Mouse (Mus musculus) embryonic stem cell, embryonic (primary cell): ENCODE data around the gene Arglu1.

Experiments
- CTCF ChIA-PET, 4 experiments: fragments of 300-600 bp in 2 of 4; fragments of 350-600 bp in 2 of 4; sonication (Branson Sonifier 250); formaldehyde crosslinking; loops; one replicate each; lab custom pipeline; 2022; ENCODE audit warnings: inconsistent platforms in 2 of 4; lab: Charles Lee
- POLR2A ChIA-PET, 4 experiments: fragments of 300-600 bp in 2 of 4; fragments of 350-600 bp in 2 of 4; sonication (Branson Sonifier 250); formaldehyde crosslinking; loops; one replicate each; lab custom pipeline; 2022; ENCODE audit warnings: antibody characterized with exemption in 4 of 4, inconsistent platforms in 1 of 4; lab: Charles Lee

Gene Arglu1

DNA sequence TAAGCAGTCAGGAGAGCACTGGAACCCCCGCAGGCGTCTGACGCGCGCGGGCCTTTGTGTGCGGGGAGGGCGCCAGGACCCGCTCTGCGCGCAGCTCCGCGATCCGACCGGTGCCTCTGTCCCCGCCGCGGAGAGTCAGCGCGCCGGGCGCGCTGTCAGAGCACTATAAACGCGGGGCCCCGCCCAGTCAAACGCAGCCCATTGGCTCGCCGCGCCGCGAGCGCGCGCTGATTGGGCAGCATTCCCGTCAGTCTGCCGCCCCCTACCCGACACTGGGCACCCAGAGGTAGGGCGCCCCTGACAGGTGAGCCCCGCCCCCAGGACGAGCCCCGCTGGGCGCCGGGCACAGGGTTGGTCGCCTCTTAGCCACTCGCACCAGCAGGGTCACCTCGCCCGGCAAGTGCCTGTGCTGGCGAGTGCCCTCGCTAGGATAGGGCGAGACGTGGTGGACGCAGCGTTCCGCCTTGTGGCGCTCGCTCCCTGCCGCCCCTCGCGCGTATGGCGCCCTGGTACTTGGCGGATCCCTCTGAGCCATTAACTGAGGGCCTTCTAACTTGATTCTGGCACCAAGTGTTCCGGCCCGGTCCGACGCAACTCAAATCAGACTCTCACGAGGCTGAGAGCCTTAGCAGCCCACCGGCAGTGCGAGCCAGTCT is 29.1 kb downstream of the Arglu1 start, which contains the start of gene Efnb2:
Gene Efnb2, minus strand, starts transcription at position 140 of the 656 bp plus-strand sequence.
- ChIA-PET POLR2A (interaction anchor here in 3 of 4 experiments (0.6 to 2.5 kb wide), 15 partner anchors 9 to 177 kb away, joined by 3 to 13 read pairs (median 4); partner anchors contain the start of gene Arglu1 (in 2 of the 3)), CTCF (interaction anchor here in 3 of 4 experiments (0.7 to 1.6 kb wide), 5 partner anchors 9 to 323 kb away, joined by 3 to 5 read pairs (median 3); no protein-coding TSS in a partner anchor)

- ChIA-PET POLR2A (interaction anchor here in 3 of 4 experiments (0.6 to 2.5 kb wide), 19 partner anchors 8 to 386 kb away, joined by 3 to 13 read pairs (median 3); partner anchors contain the start of gene Arglu1 (in 2 of the 3)), CTCF (interaction anchor here (0.6 to 1.6 kb wide), 4 partner anchors 9 to 332 kb away, joined by 3 to 5 read pairs (median 4); no protein-coding TSS in a partner anchor)
Measured at GRCm38 (mm10) chr8:8660307-8661098, 29.8 kb downstream of the Arglu1 start.

DNA sequence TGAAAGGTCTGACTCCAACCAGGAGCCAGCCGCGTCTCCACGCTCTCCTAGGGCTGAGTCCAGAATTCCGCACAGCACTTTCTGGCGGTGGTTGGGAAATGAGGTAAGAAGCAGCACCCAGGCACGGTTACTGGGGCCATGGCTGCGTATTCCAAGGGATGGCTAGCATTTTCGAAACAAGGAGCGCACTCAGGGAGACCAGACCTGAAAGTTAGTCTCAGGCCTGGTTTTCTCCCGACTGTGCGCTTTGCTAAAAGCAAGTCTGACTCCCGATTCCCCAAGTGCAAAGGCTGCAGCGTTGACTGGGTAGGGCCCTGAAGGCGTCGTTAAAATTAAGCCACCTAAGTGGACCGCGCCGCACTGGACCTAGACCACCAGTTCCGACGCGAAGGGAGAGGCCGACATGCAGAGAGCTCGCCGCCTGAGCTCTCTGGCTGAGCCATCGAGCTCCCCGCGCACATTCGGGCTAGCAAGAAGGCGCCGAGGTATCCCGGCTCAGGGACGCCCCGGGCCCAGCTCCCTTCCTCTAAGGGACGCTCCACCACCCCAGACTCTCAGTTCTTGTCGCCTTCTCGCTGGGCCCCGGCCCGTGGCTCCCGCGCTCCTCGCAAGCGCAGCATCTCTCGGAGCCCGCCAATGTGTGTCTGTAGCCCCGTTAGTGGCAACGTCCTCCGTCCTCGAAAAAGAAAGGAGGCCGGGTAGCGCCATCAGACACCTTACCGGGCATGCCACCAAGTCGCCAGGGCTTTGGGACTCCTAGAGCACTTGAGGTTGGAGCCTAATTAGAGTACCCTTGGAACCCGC is 30.6 kb downstream of the Arglu1 start:
- POLR2A ChIA-PET, result interaction anchor here in 3 of 4 experiments (0.5 to 2.3 kb wide), 17 partner anchors 10 to 386 kb away, joined by 3 to 11 read pairs (median 3); partner anchors contain the start of gene Arglu1 (in 1 of the 3)

DNA sequence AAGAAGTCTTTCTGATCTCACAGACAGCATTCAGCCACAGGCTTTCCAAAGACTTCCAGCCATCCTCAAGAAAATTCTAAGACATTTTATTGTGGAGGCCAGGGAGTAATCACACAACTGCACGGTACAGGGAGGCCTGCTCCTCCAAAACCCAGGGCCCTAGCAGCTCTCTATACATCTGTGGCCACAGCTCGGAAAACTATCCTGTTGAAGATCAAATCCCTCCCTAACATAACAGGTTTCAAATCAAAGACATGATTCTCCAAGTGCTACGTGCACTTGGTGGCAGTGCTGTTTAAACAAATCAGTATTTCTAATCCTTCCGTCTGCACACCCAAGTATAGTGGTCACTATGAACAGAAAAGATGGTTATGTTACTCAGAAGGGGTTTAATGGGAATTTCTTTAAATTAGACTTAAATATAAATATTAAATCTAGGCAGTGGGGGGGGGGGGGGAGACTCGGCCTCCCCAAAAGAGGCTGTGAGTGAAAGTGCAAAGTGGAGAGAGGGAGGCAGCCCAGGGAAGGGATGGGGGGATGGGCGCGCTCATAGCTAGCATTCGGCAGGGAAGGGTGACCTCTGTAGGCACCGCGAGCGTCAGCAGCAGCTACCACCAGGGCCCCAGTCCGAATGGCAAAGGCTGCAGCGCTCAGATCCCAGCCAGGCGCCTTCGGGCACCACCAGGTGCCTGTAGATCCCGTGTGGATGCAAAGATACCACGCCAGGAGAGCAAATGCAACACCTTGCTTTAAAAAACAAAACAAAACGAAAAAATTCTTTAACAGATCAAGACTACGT is 31.7 kb downstream of the Arglu1 start:
- CTCF ChIA-PET, result interaction anchor here in 3 of 4 experiments (0.6 to 1.8 kb wide), 8 partner anchors 9 to 384 kb away, joined by 3 to 13 read pairs (median 3); no protein-coding TSS in a partner anchor
- POLR2A ChIA-PET, result interaction anchor here in 3 of 4 experiments (0.6 to 2.3 kb wide), 15 partner anchors 11 to 1316 kb away, joined by 3 to 11 read pairs (median 4); no protein-coding TSS in a partner anchor

More for the DNA sequence above, 30.6 kb downstream of the Arglu1 start:
- CTCF ChIA-PET, result interaction anchor here (0.6 to 1.8 kb wide), 7 partner anchors 7 to 333 kb away, joined by 3 to 13 read pairs (median 3); no protein-coding TSS in a partner anchor

GRCm38 (mm10) chr8:8657692-8658355 is 32.5 kb downstream of the Arglu1 start:
- CTCF ChIA-PET, result interaction anchor here in 1 of 4 experiments (1.2 kb wide), 1 partner anchor 328 kb away, joined by 3 read pairs; no protein-coding TSS in a partner anchor

DNA sequence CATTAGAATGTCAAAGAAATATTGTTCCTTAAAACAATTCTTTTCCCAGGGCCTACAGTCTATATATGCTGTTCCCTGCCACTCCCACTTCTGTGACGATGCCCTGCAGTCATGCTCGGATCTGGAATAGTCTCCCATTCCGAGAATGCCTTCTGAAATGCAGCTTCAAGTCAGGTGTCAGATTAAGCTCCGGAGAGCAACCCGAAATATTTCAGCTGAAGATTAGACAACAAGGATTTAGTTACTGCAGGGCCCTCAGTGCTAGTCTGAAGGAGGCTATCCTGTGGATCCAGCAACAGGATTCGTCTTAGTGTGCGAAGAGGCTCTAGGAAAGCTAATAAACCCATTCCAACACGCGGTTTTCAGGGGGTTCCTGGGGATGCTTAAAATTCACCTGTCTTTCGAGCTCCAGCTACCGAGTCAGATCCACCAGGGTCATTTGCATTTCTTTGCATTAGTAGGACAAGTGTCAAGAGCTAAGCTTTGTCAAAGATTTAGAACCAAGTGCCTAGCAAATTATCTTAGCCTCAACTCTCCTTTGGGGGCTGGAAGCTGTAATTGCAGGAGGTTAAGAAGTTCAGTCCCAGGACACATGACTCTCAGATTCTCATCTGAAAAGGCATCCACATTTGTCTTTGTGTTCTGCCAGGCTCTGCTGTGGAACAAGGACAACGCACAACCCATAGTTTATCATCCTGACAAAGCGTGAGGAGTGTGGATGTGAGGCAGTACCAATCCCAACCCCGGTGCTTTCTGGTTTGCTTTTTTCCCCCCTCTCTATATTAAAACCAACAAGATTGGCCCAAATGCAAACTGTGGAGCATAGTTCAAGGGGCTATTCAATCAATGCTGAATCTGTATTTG is 33.5 kb downstream of the Arglu1 start:
- ChIA-PET POLR2A (interaction anchor here in 2 of 4 experiments (1.0 to 1.5 kb wide), 6 partner anchors 10 to 327 kb away, joined by 3 to 9 read pairs (median 4); no protein-coding TSS in a partner anchor), CTCF (interaction anchor here in 1 of 4 experiments (0.8 to 1.4 kb wide), 2 partner anchors 329 to 336 kb away, joined by 3 read pairs; no protein-coding TSS in a partner anchor)

More at GRCm38 (mm10) chr8:8657692-8658355, 32.5 kb downstream of the Arglu1 start:
- POLR2A ChIA-PET, result interaction anchor here in 2 of 4 experiments (1.1 to 2.3 kb wide), 4 partner anchors 12 to 174 kb away, joined by 3 to 11 read pairs (median 4); no protein-coding TSS in a partner anchor

DNA sequence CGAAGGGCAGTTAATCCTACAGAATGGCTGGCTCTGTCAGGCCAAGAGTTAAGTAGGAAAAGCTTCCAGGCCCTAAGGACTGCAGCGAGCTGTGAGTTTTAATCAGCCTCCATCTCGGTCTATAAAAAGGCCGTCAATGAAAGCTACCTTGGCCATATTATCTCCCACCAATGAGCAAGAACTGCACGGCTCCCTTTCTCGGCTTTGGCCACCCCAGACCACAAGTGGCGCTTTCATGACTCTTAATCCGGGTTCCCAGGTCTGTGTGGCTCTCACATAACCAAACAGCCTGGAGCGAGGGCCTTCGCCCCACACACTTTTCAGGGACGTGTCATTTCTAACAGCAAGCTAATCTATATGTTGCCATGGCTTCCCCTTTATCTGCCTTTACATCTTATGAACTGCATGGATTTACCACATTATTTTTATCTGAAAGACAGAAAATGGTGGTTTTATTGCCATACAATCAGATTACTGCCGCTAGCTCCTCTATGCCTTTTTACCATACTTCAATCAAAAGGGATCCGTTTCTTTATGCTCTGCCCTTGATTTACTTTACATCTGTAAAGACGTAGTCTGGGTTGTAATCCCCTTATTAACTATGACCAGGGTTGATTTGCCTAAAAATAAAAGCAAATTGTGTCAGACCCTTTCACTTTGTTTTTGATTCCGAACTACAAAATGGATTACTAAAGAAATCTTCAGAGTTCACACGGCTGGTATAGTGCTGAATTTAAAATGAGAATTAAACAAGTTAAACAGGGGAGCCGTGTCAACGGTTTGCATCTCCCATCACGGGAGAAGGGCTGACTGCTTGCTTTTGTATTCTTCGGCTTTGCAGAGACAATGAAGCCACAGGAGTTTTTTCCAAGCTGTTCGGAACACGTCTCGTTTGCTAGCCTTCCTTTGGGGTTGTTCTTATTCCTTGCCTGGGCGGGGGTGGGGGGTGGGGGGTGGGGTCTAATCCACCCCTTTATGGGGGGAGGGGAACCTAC is 34.7 kb downstream of the Arglu1 start:
- ChIA-PET POLR2A (interaction anchor here in 2 of 4 experiments (0.6 to 1.5 kb wide), 10 partner anchors 10 to 692 kb away, joined by 3 to 9 read pairs (median 4); no protein-coding TSS in a partner anchor), CTCF (interaction anchor here in 2 of 4 experiments (0.5 to 1.4 kb wide), 2 partner anchors 12 to 330 kb away, joined by 3 read pairs; no protein-coding TSS in a partner anchor)

DNA sequence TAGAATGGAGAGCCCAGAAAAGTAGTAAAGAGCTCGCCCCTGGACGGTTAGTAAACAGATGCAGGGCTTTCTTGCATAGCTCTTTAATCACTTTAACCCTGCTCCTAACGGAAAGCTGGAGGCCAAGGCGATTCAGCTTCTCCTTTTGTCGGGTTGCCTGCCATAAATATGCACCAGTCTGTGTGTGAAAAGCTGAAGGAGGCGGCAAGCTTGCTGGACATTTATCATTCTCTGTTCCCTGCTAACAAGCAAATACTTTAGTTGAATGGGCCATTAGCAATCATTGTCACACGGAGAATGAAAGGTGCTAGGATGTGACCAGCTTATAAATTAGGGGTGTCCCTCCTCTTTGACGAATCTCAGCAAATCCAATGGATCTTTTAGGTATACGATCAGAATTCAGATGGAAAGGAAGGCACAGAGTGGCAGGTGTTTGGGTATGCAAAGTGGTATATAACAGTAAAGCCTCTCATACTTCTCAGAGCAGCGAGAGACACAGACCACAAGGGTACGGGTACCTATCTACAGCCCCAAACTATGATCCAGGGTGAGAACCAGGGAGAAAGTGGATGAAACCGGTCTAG is 36.3 kb downstream of the Arglu1 start:
- POLR2A ChIA-PET, result interaction anchor here in 2 of 4 experiments (0.5 to 1.4 kb wide), 2 partner anchors 21 to 175 kb away, joined by 3 to 4 read pairs; no protein-coding TSS in a partner anchor
- CTCF ChIA-PET, result no interaction called here

- ChIA-PET POLR2A (interaction anchor here in 1 of 4 experiments (1.4 to 1.6 kb wide), 2 partner anchors 20 to 22 kb away, joined by 3 to 4 read pairs; no protein-coding TSS in a partner anchor), CTCF (no interaction called here)
Measured at GRCm38 (mm10) chr8:8653343-8653742, 37.0 kb downstream of the Arglu1 start.

DNA sequence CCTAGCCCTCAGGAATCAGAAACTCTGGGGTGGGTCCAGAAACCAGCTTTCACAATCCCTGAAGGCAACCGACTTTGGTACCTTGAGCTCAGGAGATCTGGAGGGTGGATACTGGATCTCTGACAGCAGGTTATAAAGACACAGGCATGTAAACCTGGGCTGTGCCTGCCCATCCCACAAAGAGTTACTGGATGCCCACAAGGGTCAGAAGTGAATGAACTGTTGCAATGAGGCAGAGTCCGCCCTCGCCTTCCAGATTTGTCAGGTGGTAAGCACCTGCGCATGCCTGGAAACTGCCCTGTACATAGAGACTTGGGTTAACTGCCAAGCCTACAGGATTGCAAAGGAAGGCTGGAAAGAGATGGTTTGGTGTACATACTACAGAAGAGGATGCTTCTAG is 37.9 kb downstream of the Arglu1 start:
- ChIA-PET POLR2A (interaction anchor here in 2 of 4 experiments (0.6 to 1.6 kb wide), 3 partner anchors 9 to 168 kb away, joined by 3 to 5 read pairs (median 3); partner anchors contain the start of gene Efnb2 (in 1 of the 2)), CTCF (no interaction called here)

- ChIA-PET CTCF (no interaction called here), POLR2A (interaction anchor here in 2 of 4 experiments (0.6 to 1.9 kb wide), 7 partner anchors 9 to 334 kb away, joined by 3 to 11 read pairs (median 3); no protein-coding TSS in a partner anchor)
Measured at GRCm38 (mm10) chr8:8649944-8650343, 40.4 kb downstream of the Arglu1 start.

DNA sequence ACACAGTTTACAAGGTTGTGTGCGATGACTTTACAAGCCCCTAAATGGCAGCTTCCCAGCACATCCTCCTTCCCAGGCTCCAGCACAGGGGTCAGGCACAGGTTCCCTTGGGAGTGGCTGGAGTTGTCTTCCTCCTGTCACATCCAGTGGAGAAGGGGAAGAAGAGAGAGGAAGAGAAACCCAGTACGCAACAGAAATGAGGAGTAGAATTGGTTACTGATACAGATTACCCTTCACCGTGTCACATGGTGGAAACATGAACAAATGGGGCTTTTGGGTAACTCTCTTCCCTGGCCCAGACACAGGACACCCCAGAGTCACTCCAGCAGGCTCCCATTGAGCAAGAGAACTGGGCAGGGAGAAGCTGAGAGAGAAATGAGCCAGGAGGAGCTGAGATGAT is 40.8 kb downstream of the Arglu1 start:
- ChIA-PET CTCF (no interaction called here), POLR2A (interaction anchor here in 2 of 4 experiments (0.6 to 1.5 kb wide), 5 partner anchors 9 to 335 kb away, joined by 3 to 6 read pairs (median 3); no protein-coding TSS in a partner anchor)

DNA sequence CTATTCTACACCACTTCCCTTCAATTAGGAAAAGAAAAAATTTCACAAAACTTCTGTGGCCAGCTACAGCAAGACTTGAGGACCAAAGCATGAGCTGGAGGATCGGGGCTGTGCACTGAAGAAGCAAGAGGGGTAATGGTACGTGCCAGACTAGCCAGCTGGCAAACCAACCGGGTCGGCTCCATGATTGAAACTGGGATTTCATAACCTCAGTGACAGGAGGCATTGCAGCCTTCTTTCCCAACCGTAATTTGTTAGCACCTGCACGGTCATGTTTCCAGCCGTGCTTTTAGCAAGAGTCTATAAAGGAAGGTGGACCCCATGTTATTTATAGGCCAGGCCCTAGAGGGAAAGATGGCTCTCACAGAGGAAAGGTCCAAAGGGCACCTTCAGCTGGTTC is 41.6 kb downstream of the Arglu1 start:
- ChIA-PET POLR2A (interaction anchor here in 2 of 4 experiments (0.6 to 2.3 kb wide), 3 partner anchors 12 to 519 kb away, joined by 3 to 5 read pairs (median 3); partner anchors contain the start of gene Efnb2 (in 1 of the 2)), CTCF (no interaction called here)
